Mouse (Mus musculus) CD8-positive naive resting alpha-beta T cell, adult 2 months (primary cell): ENCODE data around the gene Gtpbp10.

ENCODE experiments used
- DNase-seq, 2 experiments: peaks; one replicate each; pipeline ENCODE4 v3.0.0; 2022; ENCODE audit warnings: low read depth in 2 of 2, low spot score in 2 of 2

Gtpbp10 gene

DNA sequence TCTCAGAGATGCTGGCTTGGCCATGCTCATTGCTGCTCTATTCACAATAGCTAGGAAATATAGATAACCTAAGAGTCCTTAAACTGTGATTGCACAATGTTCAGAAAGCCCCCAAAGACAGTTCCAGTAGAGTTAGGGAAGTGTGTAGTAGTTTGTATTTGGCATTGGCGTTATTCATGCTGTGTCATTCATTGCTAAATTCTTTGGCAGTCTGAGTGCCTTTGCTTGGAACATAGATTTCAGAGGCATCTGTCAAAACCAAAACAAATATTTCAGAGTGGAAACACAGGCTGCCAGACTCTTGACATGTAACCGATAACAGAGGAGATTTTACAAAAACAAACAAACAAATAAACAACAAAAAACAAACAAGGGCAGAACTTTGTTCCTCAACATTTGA lies 57.8 kb downstream of the Gtpbp10 start:
- DNase-seq, result no peak

DNA sequence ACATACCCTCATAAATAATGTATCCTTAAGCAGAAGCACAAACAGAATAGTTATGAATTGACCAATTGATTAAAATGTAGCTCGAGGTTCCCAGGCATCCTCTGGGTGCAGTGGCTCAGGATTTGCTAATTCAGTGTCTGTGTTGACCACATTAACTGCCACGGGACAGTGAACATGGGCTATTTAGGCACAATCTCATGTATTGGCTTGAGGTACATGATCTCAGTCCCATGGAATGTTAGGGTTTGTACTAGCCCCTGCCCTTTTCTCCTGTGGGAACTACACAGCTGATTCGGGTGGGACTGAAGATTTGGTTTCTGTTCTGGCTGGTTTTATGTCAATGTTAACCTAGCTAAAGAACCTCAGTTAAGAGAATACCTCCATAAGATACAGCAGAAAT lies 62.9 kb downstream of the Gtpbp10 start:
- DNase-seq, result no peak

DNA sequence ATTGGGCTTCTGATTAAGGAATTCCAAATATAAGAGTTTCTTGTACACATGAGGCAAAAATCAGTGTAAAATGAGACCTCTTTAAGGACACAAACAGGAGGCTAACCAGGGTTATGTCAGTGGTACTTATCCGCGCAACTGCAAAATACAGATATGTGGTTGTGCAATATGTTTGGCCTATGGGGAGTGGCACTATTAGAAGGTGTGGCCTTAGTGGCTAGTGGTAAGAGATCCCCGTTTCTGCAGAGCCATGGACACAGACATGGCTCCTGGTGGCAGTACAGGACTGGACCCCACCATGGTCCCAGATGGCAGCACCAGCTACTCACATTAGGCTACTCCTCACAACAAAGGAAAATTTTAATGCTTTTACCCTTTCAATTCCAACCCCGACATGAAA lies 64.3 kb downstream of the Gtpbp10 start:
- DNase-seq, result no peak

DNA sequence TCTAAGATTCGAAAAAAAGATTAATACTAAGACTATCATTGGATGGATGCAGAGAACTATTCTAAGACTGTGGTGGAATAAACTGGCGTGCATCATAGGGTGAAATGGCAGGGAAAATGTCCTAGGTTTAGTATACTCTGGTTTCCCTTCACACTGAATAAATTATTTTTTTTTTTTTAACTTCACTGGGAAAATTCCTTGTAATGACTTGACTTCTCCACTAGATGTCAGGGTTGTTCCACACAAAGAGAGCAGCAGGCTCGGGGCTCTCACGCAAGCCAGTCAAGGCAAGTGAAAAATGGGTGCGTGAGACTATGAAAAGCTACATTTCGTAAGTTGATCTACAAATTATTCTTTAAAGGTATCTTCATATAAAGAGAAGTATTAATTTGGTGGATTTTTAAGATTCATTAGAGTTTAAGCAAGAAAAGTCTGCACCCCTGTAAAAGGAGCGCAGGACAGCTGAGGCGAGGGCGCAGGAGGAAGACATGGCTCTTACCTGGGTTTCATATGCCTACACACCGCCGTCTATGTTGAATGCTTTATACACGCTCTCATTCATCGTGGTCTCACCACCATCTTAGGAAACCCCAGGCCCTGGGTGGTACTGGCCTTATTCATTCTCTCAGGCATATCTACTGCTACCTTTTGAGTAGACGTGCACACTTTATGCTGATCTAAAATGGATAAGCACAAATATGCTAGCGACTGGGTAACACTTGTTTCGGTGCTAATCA lies 64.9 kb downstream of the Gtpbp10 start:
- DNase-seq, result peak in 1 of 2 experiments; percentile 10

DNA sequence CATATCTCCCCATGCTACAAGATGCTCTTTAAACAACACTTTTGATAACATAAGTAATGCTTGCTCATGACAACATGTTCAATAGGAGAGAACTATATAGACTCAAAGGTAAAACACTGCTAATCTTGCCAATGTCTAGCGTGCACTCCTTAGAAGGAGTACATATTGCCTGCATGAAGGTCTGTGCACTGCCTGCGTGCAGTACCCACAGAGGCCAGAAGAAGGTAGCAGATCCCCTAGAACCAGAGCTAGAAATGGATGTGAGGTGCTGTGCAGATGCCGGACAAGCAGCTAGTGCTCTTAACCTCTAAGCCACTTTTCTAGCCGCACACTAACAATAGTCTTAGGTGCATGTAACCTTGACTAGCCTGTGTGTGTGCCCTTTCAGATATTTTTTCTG lies 67.2 kb downstream of the Gtpbp10 start:
- no peak for DNase-seq
